Mouse (Mus musculus) heart, adult 18-20 months (tissue): ENCODE data around the gene Gm20604. TPM values are rescaled to one million over a fixed set of nuclear protein-coding genes. Genes with fewer than 3 reads are reported as not detected.

ENCODE experiments used
- total RNA-seq, 2 experiments: library from RNA; stranded (reverse); gene quantifications; 2 replicates each; pipeline ENCODE4 v1.2.3; 2021

Gm20604 gene
- total RNA-seq, 2 experiments from 2014 or later, result 3.8 to 4.1 TPM

Other genes starting within 250 kb of the Gm20604 start
- gene Chga, start 203.7 kb downstream of the Gm20604 start, total RNA-seq, result not detected
- gene Itpk1, start 53.7 kb downstream of the Gm20604 start, total RNA-seq, result 10 to 100 TPM in 1 of 2 experiments, 1 to 10 TPM in 1; 9.1 to 12.4 TPM
- 1 to 10 TPM; 7.5 to 8.5 TPM for gene Moap1, start 15.0 kb downstream of the Gm20604 start, total RNA-seq
- 1 to 10 TPM; 4.6 to 5.1 TPM for gene Tmem251, start 14.9 kb downstream of the Gm20604 start, total RNA-seq
- not detected for gene Gm28051, start 907 bp downstream of the Gm20604 start, total RNA-seq
- 10 to 100 TPM; 12.9 to 13.5 TPM for gene Gon7, start 869 bp downstream of the Gm20604 start, total RNA-seq
- 10 to 100 TPM; 26.9 to 27.8 TPM for gene Ubr7, start 705 bp downstream of the Gm20604 start, total RNA-seq
- 10 to 100 TPM; 25.3 to 26.1 TPM for gene Btbd7, start 119.8 kb upstream of the Gm20604 start, total RNA-seq
- gene Cox8c, start 140.6 kb upstream of the Gm20604 start, total RNA-seq, result not detected
- gene Unc79, start 190.2 kb upstream of the Gm20604 start, total RNA-seq, result under 1 TPM in 1 of 2 experiments, not detected in 1; 0.05 TPM